Comparison of ENCODE assay signal across 15 mouse cellular contexts in the genomic region with DNA sequence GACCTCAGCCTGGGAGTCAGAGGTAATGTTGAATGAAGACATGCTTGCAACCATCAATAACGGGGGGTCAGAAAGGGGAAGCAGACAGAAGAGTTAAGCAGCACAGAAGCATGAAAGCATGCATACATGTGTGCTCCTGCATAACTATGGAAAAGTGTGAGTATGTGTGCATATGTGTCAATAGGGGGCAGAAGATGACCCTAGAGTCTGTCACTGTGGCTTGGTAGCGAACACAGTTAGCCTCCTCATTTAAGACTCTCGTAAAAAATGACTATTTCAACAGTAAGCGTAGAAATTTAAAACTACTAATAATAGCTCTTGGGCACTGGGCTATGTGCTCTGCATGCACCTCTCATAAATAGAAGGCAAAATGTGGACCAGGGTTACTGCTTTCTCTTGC.
DNase-seq lines count a peak whose midpoint lies in the region; ATAC-seq and TF ChIP-seq lines count a peak whose summit lies in the region.
"Had no signal": no experiment of that assay in that cellular context is flagged by ENCODE, and none has a peak within 500 bp of the region (broad histone marks: within the 10 kb centered on the region; RNA-seq: fewer than 3 reads in every experiment).

No protein-coding gene starts in this region.

- no peak for TF ChIP-seq POLR2A in cerebellum, adult 2 months (IDR thresholded peaks at IDR 0.05; ENCODE audit: borderline replicate concordance, insufficient read depth, low read length)
- TF ChIP-seq POLR2A in heart, adult 2 months (IDR thresholded peaks at IDR 0.05; ENCODE audit: insufficient read depth, low read depth, low read length), result no peak
- TF ChIP-seq POLR2A in liver, adult 2 months (IDR thresholded peaks at IDR 0.05; ENCODE audit: extremely low read depth, insufficient read depth, low read length), result no peak
- no peak for TF ChIP-seq POLR2A in brain, embryonic 14.5 days (IDR thresholded peaks at IDR 0.05; ENCODE audit: borderline replicate concordance, extremely low read depth, insufficient read depth, insufficient read length, poor library complexity, severe bottlenecking)

- no peak for TF ChIP-seq EP300 in heart, adult 2 months (IDR thresholded peaks at IDR 0.05; ENCODE audit: insufficient read depth, low read depth, low read length)

- 68% methylated on average over 4 of the region's 4 CpGs for WGBS in cerebellum, adult 2 months
- 51% methylated on average over 4 of the region's 4 CpGs for WGBS in heart, adult 2 months
- 59% methylated on average over 4 of the region's 4 CpGs for WGBS in liver, adult 2 months
- WGBS in liver, embryonic 11.5 days, result 79% methylated on average over 4 of the region's 4 CpGs

- H3K9me3 ChIP-seq in liver, embryonic 11.5 days (ENCODE audit: control insufficient read depth, low read length), result no peaks in the 10 kb centered on the region
- H3K9me3 ChIP-seq: forebrain, embryonic 15.5 days; heart, embryonic 12.5 days; stomach, embryonic 15.5 days had no signal

- peak; percentile 32; the same call in 1 of the 2 replicates for TF ChIP-seq CTCF in cerebellum, adult 2 months (IDR thresholded peaks at IDR 0.05; ENCODE audit: borderline replicate concordance, insufficient read depth, low read depth, low read length)
- peak; percentile 56 for TF ChIP-seq CTCF in heart, adult 2 months (IDR thresholded peaks at IDR 0.05)
- no peak for TF ChIP-seq CTCF in liver, adult 2 months (IDR thresholded peaks at IDR 0.05; ENCODE audit: low read depth, low read length)
- peak; percentile 17; the same call in 1 of the 2 replicates for TF ChIP-seq CTCF in brain, embryonic 14.5 days (IDR thresholded peaks at IDR 0.05; ENCODE audit: borderline replicate concordance, extremely low read depth, insufficient read depth, insufficient read length)

- H3K27ac ChIP-seq in cerebellum, adult 2 months (ENCODE audit: insufficient read depth, low read length), result no peak overlapping the region
- no peak overlapping the region for H3K27ac ChIP-seq in heart, adult 2 months
- no peak overlapping the region for H3K27ac ChIP-seq in liver, adult 2 months (replicated peaks; ENCODE audit: insufficient read depth, low read depth, low read length)
- H3K27ac ChIP-seq in liver, embryonic 11.5 days (ENCODE audit: low read depth, low read length), result no peak overlapping the region
- H3K27ac ChIP-seq: forebrain, embryonic 15.5 days; stomach, embryonic 15.5 days had no signal

- H3K4me3 ChIP-seq in cerebellum, adult 2 months (replicated peaks; ENCODE audit: insufficient read depth, low read depth, low read length), result no peak overlapping the region
- H3K4me3 ChIP-seq in heart, adult 2 months, result no peak overlapping the region
- no peak overlapping the region for H3K4me3 ChIP-seq in liver, adult 2 months (ENCODE audit: insufficient read depth, low read depth, low read length)
- H3K4me3 ChIP-seq in liver, embryonic 11.5 days (ENCODE audit: low read depth, low read length), result no peak overlapping the region
- H3K4me3 ChIP-seq: forebrain, embryonic 15.5 days; heart, embryonic 12.5 days; stomach, embryonic 15.5 days had no signal

- no peak overlapping the region for H3K9ac ChIP-seq in heart, adult 2 months (ENCODE audit: low read depth, low read length)
- no peak overlapping the region for H3K9ac ChIP-seq in liver, adult 2 months (ENCODE audit: low read depth, low read length)
- H3K9ac ChIP-seq in liver, embryonic 11.5 days (ENCODE audit: low read depth, low read length), result no peak overlapping the region
- H3K9ac ChIP-seq: forebrain, embryonic 15.5 days; heart, embryonic 12.5 days; stomach, embryonic 15.5 days had no signal

- H3K27me3 ChIP-seq in cerebellum, adult 2 months (ENCODE audit: control insufficient read depth, insufficient read depth, low read length), result no peaks in the 10 kb centered on the region
- no peaks in the 10 kb centered on the region for H3K27me3 ChIP-seq in heart, adult 2 months (ENCODE audit: control insufficient read depth, insufficient read depth, low read length)
- no peaks in the 10 kb centered on the region for H3K27me3 ChIP-seq in liver, adult 2 months (ENCODE audit: control insufficient read depth, insufficient read depth, low read length)
- no peaks in the 10 kb centered on the region for H3K27me3 ChIP-seq in liver, embryonic 11.5 days (replicated peaks; ENCODE audit: control insufficient read depth, insufficient read depth, low read length)
- H3K27me3 ChIP-seq: forebrain, embryonic 15.5 days; stomach, embryonic 15.5 days had no signal

- no peaks in the 10 kb centered on the region for H3K79me2 ChIP-seq in heart, adult 2 months (replicated peaks; ENCODE audit: control insufficient read depth, insufficient read depth, low read length)
- no peaks in the 10 kb centered on the region for H3K79me2 ChIP-seq in liver, adult 2 months (ENCODE audit: control insufficient read depth, insufficient read depth, low read length)

- no peak overlapping the region for H3K4me2 ChIP-seq in liver, embryonic 11.5 days
- H3K4me2 ChIP-seq: forebrain, embryonic 15.5 days; heart, embryonic 12.5 days; stomach, embryonic 15.5 days had no signal

- peak in 1 of 2 experiments; percentile 5 for DNase-seq in cerebellum, adult 2 months
- DNase-seq in cerebellum, postnatal 10 days, result no peak
- no peak for DNase-seq in heart, adult 2 months
- DNase-seq in heart, adult 8-10 months (ENCODE audit: low spot score), result no peak
- DNase-seq in liver, adult 2 months (ENCODE audit: extremely low read depth, low read depth, low spot score), result peak; percentile 18
- no peak for DNase-seq in liver, embryonic 11.5 days (ENCODE audit: low spot score)
- DNase-seq in brain, embryonic 14.5 days (ENCODE audit: low read depth), result peak; percentile 44
- DNase-seq in right cerebral cortex, adult 2 months (ENCODE audit: low spot score in 2 of 2), result no peak
- DNase-seq: adrenal gland, postnatal 14 days; gastrocnemius, postnatal 10 days; spleen, adult 18-20 months had no signal

- H3K4me1 ChIP-seq in cerebellum, adult 2 months (ENCODE audit: control insufficient read depth, insufficient read depth, low read length), result no peaks in the 10 kb centered on the region
- H3K4me1 ChIP-seq in heart, adult 2 months (ENCODE audit: control insufficient read depth, insufficient read depth, low read length), result no peaks in the 10 kb centered on the region
- no peaks in the 10 kb centered on the region for H3K4me1 ChIP-seq in liver, adult 2 months (ENCODE audit: control insufficient read depth, insufficient read depth, low read length)
- H3K4me1 ChIP-seq in liver, embryonic 11.5 days (replicated peaks; ENCODE audit: control insufficient read depth, insufficient read depth, low read length), result no peaks in the 10 kb centered on the region
- H3K4me1 ChIP-seq: heart, embryonic 12.5 days; stomach, embryonic 15.5 days had no signal

- ATAC-seq in liver, embryonic 11.5 days (replicated peaks; ENCODE audit: low FRiP score), result no peak
- ATAC-seq: forebrain, embryonic 15.5 days; inflammation-experienced regulatory T-cells, adult 6 months had no signal

- H3K36me3 ChIP-seq in heart, adult 2 months (ENCODE audit: control insufficient read depth, insufficient read depth, low read length), result no peaks in the 10 kb centered on the region
- no peaks in the 10 kb centered on the region for H3K36me3 ChIP-seq in liver, adult 2 months (ENCODE audit: control insufficient read depth, insufficient read depth, low read length)
- no peaks in the 10 kb centered on the region for H3K36me3 ChIP-seq in liver, embryonic 11.5 days (ENCODE audit: control insufficient read depth, insufficient read depth, low read length)
- H3K36me3 ChIP-seq: heart, embryonic 12.5 days; stomach, embryonic 15.5 days had no signal

- intact Hi-C loops in heart, adult 2 months (cut with DNase I), result loop anchor here (5.0 kb wide), 1 partner anchor 573 kb away; a partner anchor contains a TSS

Comparison
In these comparisons a context has a peak if more than half of its experiments do, and no peak if none do; other contexts are left out.
1. DNase-seq: peak in liver, adult 2 months (single experiment) and brain, embryonic 14.5 days (single experiment); none in cerebellum, postnatal 10 days (0 of 2), heart, adult 2 months (0 of 2), heart, adult 8-10 months (single experiment), liver, embryonic 11.5 days (single experiment) and right cerebral cortex, adult 2 months (0 of 2).